Mouse (Mus musculus) intestine, postnatal 0 days (tissue): ENCODE data around the gene Angpt4. TPM values are rescaled to one million over a fixed set of nuclear protein-coding genes. Genes with fewer than 3 reads are reported as not detected.

ENCODE experiments used
- ATAC-seq: fragments of 200-750 bp; cut with Nextera tagmentation; 2 replicates; pipeline ENCODE4 v1.8.0; 2017; ENCODE audit warnings: mild to moderate bottlenecking, moderate TSS enrichment, moderate library complexity
- H3K27ac ChIP-seq: fragments of 300-500 bp; sonication (generic); 2 replicates; pipeline ENCODE4 v1.5.1; 2014; ENCODE audit warnings: mild to moderate bottlenecking, low read depth, low read length, moderate library complexity
- H3K27me3 ChIP-seq: fragments of 300-500 bp; sonication (generic); replicated peaks from 2 replicates; pipeline ENCODE4 v1.6.1; 2014; ENCODE audit warnings: low read length, mixed read lengths; ENCODE audit not compliant: control insufficient read depth, insufficient read depth
- H3K36me3 ChIP-seq: fragments of 300-500 bp; sonication (generic); 2 replicates; pipeline ENCODE4 v1.6.1; 2014; ENCODE audit warnings: mild to moderate bottlenecking, moderate library complexity; ENCODE audit not compliant: control insufficient read depth, insufficient read depth
- H3K4me1 ChIP-seq: fragments of 300-500 bp; sonication (generic); replicated peaks from 2 replicates; pipeline ENCODE4 v1.6.1; 2014; ENCODE audit warnings: antibody characterized with exemption, low read length, mixed read lengths; ENCODE audit not compliant: control insufficient read depth, insufficient read depth
- H3K4me2 ChIP-seq: fragments of 300-500 bp; sonication (generic); replicated peaks from 2 replicates; pipeline ENCODE4 v1.6.1; 2014; ENCODE audit warnings: low read depth, mild to moderate bottlenecking, moderate library complexity
- H3K4me3 ChIP-seq: fragments of 300-500 bp; sonication (generic); 2 replicates; pipeline ENCODE4 v1.5.1; 2014; ENCODE audit warnings: low read depth, low read length
- H3K9ac ChIP-seq: fragments of 300-500 bp; sonication (generic); 2 replicates; pipeline ENCODE4 v1.6.1; 2014; ENCODE audit warnings: mild to moderate bottlenecking, low read depth, low read length
- H3K9me3 ChIP-seq: fragments of 300-500 bp; sonication (generic); 2 replicates; pipeline ENCODE4 v1.6.1; 2016; ENCODE audit warnings: mixed run types; ENCODE audit not compliant: control insufficient read depth
- CTCF ChIP-seq: sonication (generic); IDR thresholded peaks from 2 replicates; pipeline ENCODE4 v1.5.1; 2016; ENCODE audit warnings: low read depth, mild to moderate bottlenecking, control low read depth, antibody characterized with exemption, moderate library complexity
- WGBS: fragments of 180-500 bp; shearing (Covaris S2); extraction: QIAGEN DNeasy Blood & Tissue Kit; methylation state at CpG from one replicate; pipeline ENCODE4 v1.1.7; 2014; 5-methylcytosine and 5-hydroxymethylcytosine counted together
- microRNA counts: library from miRNA; unstranded; fragments of <30 nt; microRNA quantifications from one replicate; lab custom pipeline; 2016
- microRNA-seq: library from miRNA; unstranded; fragments of <30 nt; microRNA quantifications from one replicate; pipeline ENCODE4, GENCODE M21; 2016
- polyA plus RNA-seq: library from polyadenylated mRNA; unstranded; fragments of >200 nt; fragmentation: Nextera tagmentation; extraction: Ambion mirVana; gene quantifications from 2 replicates; pipeline ENCODE4 v1.2.1, GENCODE M21; 2015

Angpt4 gene
- polyA plus RNA-seq, 1 experiment from 2014 or later = 0.27 TPM

DNA sequence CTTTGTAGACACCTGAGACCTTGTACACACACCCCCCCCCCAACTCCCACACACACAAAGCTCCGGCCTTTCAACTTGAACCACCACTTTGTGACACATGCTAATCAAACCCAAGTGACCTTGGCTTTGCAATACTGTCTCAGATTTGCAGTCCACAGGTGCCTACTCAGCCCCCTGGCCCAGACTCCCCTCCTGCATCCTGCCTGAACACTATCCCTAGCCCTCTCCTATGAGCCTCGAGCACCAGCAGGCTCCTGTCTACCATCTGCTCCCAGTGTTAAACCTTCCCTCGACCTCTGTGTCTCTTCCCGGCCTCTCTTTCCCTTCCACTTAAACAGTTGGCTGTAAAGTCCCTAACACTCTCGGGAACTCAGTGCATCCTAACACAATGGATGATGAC lies 80.4 kb downstream of the Angpt4 start:
- no peaks in the 10 kb centered on the region for H3K36me3 ChIP-seq
- no peak overlapping the region for H3K4me2 ChIP-seq
- WGBS = 38% methylated on average over 5 of the region's 5 CpGs
- H3K27me3 ChIP-seq = peaks cover 4% of the 10 kb centered on the region; the same call in 1 of the 2 replicates
- ATAC-seq = no peak
- TF ChIP-seq CTCF = no peak
- no peak overlapping the region for H3K27ac ChIP-seq
- H3K4me3 ChIP-seq = no peak overlapping the region
- H3K9ac ChIP-seq = no peak overlapping the region
- no peaks in the 10 kb centered on the region for H3K9me3 ChIP-seq
- H3K4me1 ChIP-seq = 0 out of 2 replicates have a peak, but pooled peaks cover 1% of the 10 kb centered on the region

GRCm38 (mm10) chr2:151994350-151995122 lies 83.5 kb downstream of the Angpt4 start:
- Histone ChIP-seq H3K36me3 (no peaks in the 10 kb centered on the region), H3K27ac (no peak overlapping the region), H3K9ac (no peak overlapping the region), H3K4me1 (0 out of 2 replicates have a peak, but pooled peaks cover 4% of the 10 kb centered on the region), H3K27me3 (peaks cover 4% of the 10 kb centered on the region; the same call in 1 of the 2 replicates), H3K4me3 (no peak overlapping the region), H3K9me3 (no peaks in the 10 kb centered on the region), H3K4me2 (peak overlapping the region; percentile 48)
- peak; percentile 9; the same call in 1 of the 2 replicates for ATAC-seq
- WGBS = 13% methylated on average over 22 of the region's 22 CpGs
- peak; percentile 95 for TF ChIP-seq CTCF

MicroRNAs encoded within 50 kb of the gene (microRNA counts, 519-probe panel; counts per million panel counts)
- microRNA mmu-miR-1953 (lab: Ali Mortazavi, UCI) = not detected

Small RNA genes lying within 50 kb of the gene (microRNA-seq; reads per million reads assigned to microRNA genes)
- gene Mir1953 = 0.82 reads per million

Other genes with a start within 250 kb of the Angpt4 start
- 0.09 TPM in 1 of 2 replicates, not detected in the other for gene Rad21l, start 242.7 kb upstream of the Angpt4 start, polyA plus RNA-seq
- gene Tmem74b, start 209.2 kb upstream of the Angpt4 start, polyA plus RNA-seq = 1.3 TPM in 2 replicates
- gene Psmf1, start 167.0 kb upstream of the Angpt4 start, polyA plus RNA-seq = 36.0 and 36.6 TPM in 2 replicates
- gene Rspo4, start 68.3 kb upstream of the Angpt4 start, polyA plus RNA-seq = not detected in 2 replicates
- 14.5 and 14.9 TPM in 2 replicates for gene Fam110a, start 69.0 kb downstream of the Angpt4 start, polyA plus RNA-seq
- 15.7 and 15.8 TPM in 2 replicates for gene Slc52a3, start 85.3 kb downstream of the Angpt4 start, polyA plus RNA-seq
- gene Scrt2, start 170.3 kb downstream of the Angpt4 start, polyA plus RNA-seq = not detected in 2 replicates
- gene Srxn1, start 194.3 kb downstream of the Angpt4 start, polyA plus RNA-seq = 102 and 104 TPM in 2 replicates
- gene Tcf15, start 232.4 kb downstream of the Angpt4 start, polyA plus RNA-seq = 3.2 and 4.5 TPM in 2 replicates